Mouse (Mus musculus) thymus, adult 2 months (tissue): ENCODE measurements around the gene Igsf21. TPM values are rescaled to one million over a fixed set of nuclear protein-coding genes. Genes with fewer than 3 reads are reported as not detected.

ENCODE experiments used
- DNase-seq: peaks from one replicate; pipeline ENCODE4 v3.0.0; 2021
- H3K27ac ChIP-seq: fragments of 200-500 bp; 2 replicates; pipeline ENCODE4 v1.5.1; 2012; ENCODE audit warnings: low read length, control low read depth; ENCODE audit not compliant: control insufficient read depth, insufficient read depth
- H3K27me3 ChIP-seq: fragments of 200-500 bp; 2 replicates; pipeline ENCODE4 v1.6.1; 2012; ENCODE audit warnings: mild to moderate bottlenecking, low read length, moderate library complexity, mixed read lengths; ENCODE audit not compliant: control insufficient read depth, insufficient read depth
- H3K36me3 ChIP-seq: fragments of 200-500 bp; 2 replicates; pipeline ENCODE4 v1.6.1; 2012; ENCODE audit warnings: mild to moderate bottlenecking, low read length, moderate library complexity; ENCODE audit not compliant: control insufficient read depth, insufficient read depth
- H3K4me1 ChIP-seq: fragments of 200-500 bp; replicated peaks from 2 replicates; pipeline ENCODE4 v1.6.1; 2012; ENCODE audit warnings: low read length; ENCODE audit not compliant: control insufficient read depth, insufficient read depth
- H3K4me3 ChIP-seq: fragments of 200-500 bp; 2 replicates; pipeline ENCODE4 v1.5.1; 2012; ENCODE audit warnings: mild to moderate bottlenecking, low read length, control low read depth, moderate library complexity; ENCODE audit not compliant: control insufficient read depth, insufficient read depth
- CTCF ChIP-seq: fragments of 200-500 bp; IDR thresholded peaks from 2 replicates; pipeline ENCODE4 v1.5.1; 2012; ENCODE audit warnings: mild to moderate bottlenecking, control low read depth, low read length, moderate library complexity, borderline replicate concordance; ENCODE audit not compliant: control insufficient read depth, poor library complexity, insufficient read depth; ENCODE audit errors: extremely low read depth
- POLR2A ChIP-seq: fragments of 200-500 bp; IDR thresholded peaks from 2 replicates; pipeline ENCODE4 v1.6.1; 2012; ENCODE audit warnings: mild to moderate bottlenecking, low read length, control low read depth, moderate library complexity; ENCODE audit not compliant: control insufficient read depth, poor library complexity, insufficient read depth; ENCODE audit errors: extremely low read depth
- WGBS: fragments of 180-500 bp; shearing (Covaris S2); methylation state at CpG from one replicate; pipeline ENCODE4 v1.1.7; 2018; 5-methylcytosine and 5-hydroxymethylcytosine counted together
- polyA plus RNA-seq: library from polyadenylated mRNA; depleted of rRNA; stranded (reverse); fragments of >200 nt; gene quantifications from 2 replicates; pipeline ENCODE4 v1.2.3, GENCODE M21; 2012

Igsf21 gene
- polyA plus RNA-seq, 1 experiment, result 1.0 TPM

GRCm38 (mm10) chr4:140128116-140128515 is 118.5 kb downstream of the Igsf21 start:
- Histone ChIP-seq H3K27me3 (no peaks in the 10 kb centered on the region), H3K4me3 (no peak overlapping the region), H3K36me3 (no peaks in the 10 kb centered on the region), H3K4me1 (no peaks in the 10 kb centered on the region), H3K27ac (no peak overlapping the region)
- no peak for DNase-seq
- 86% methylated on average over 11 of the region's 11 CpGs for WGBS
- TF ChIP-seq POLR2A (no peak), CTCF (no peak)

- H3K27ac ChIP-seq, result no peak overlapping the region
- no peak for TF ChIP-seq CTCF
- no peak for TF ChIP-seq POLR2A
- 82% methylated on average over 7 of the region's 7 CpGs for WGBS
- H3K4me3 ChIP-seq, result no peak overlapping the region
- H3K27me3 ChIP-seq, result no peaks in the 10 kb centered on the region
- no peaks in the 10 kb centered on the region for H3K36me3 ChIP-seq
- no peaks in the 10 kb centered on the region for H3K4me1 ChIP-seq
- no peak for DNase-seq
Observed at GRCm38 (mm10) chr4:140125806-140126205, 120.8 kb downstream of the Igsf21 start.

GRCm38 (mm10) chr4:140122534-140122933 is 124.0 kb downstream of the Igsf21 start:
- no peaks in the 10 kb centered on the region for H3K4me1 ChIP-seq
- no peaks in the 10 kb centered on the region for H3K27me3 ChIP-seq
- TF ChIP-seq CTCF (no peak), POLR2A (no peak)
- DNase-seq, result no peak
- no peaks in the 10 kb centered on the region for H3K36me3 ChIP-seq
- 54% methylated on average over 5 of the region's 5 CpGs for WGBS
- H3K27ac ChIP-seq, result no peak overlapping the region
- no peak overlapping the region for H3K4me3 ChIP-seq

GRCm38 (mm10) chr4:140117275-140117691 is 129.3 kb downstream of the Igsf21 start:
- no peak for TF ChIP-seq CTCF
- no peak for TF ChIP-seq POLR2A
- H3K27me3 ChIP-seq, result no peaks in the 10 kb centered on the region
- DNase-seq, result no peak
- no peak overlapping the region for H3K4me3 ChIP-seq
- no peaks in the 10 kb centered on the region for H3K36me3 ChIP-seq
- H3K27ac ChIP-seq, result no peak overlapping the region
- no peaks in the 10 kb centered on the region for H3K4me1 ChIP-seq
- 88% methylated on average over 7 of the region's 7 CpGs for WGBS

GRCm38 (mm10) chr4:140115756-140116155 is 130.8 kb downstream of the Igsf21 start:
- no peak overlapping the region for H3K4me3 ChIP-seq
- H3K36me3 ChIP-seq, result no peaks in the 10 kb centered on the region
- 85% methylated on average over 9 of the region's 9 CpGs for WGBS
- TF ChIP-seq CTCF (no peak), POLR2A (no peak)
- DNase-seq, result no peak
- no peaks in the 10 kb centered on the region for H3K4me1 ChIP-seq
- no peaks in the 10 kb centered on the region for H3K27me3 ChIP-seq
- H3K27ac ChIP-seq, result no peak overlapping the region

GRCm38 (mm10) chr4:140115053-140115452 is 131.5 kb downstream of the Igsf21 start:
- DNase-seq, result no peak
- no peaks in the 10 kb centered on the region for H3K36me3 ChIP-seq
- 92% methylated on average over 6 of the region's 6 CpGs for WGBS
- H3K4me3 ChIP-seq, result no peak overlapping the region
- H3K27me3 ChIP-seq, result no peaks in the 10 kb centered on the region
- no peaks in the 10 kb centered on the region for H3K4me1 ChIP-seq
- TF ChIP-seq CTCF (no peak), POLR2A (no peak)
- H3K27ac ChIP-seq, result no peak overlapping the region

- TF ChIP-seq CTCF (no peak), POLR2A (no peak)
- 83% methylated on average over 18 of the region's 18 CpGs for WGBS
- no peaks in the 10 kb centered on the region for H3K27me3 ChIP-seq
- H3K4me3 ChIP-seq, result no peak overlapping the region
- no peak for DNase-seq
- H3K4me1 ChIP-seq, result no peaks in the 10 kb centered on the region
- no peak overlapping the region for H3K27ac ChIP-seq
- H3K36me3 ChIP-seq, result no peaks in the 10 kb centered on the region
Observed at GRCm38 (mm10) chr4:140113690-140114475, 132.7 kb downstream of the Igsf21 start.
